Mouse (Mus musculus) heart, embryonic 13.5 days (tissue): Measurements from ENCODE around the gene Gm49711. TPM values are rescaled to one million over a fixed set of nuclear protein-coding genes. Genes with fewer than 3 reads are reported as not detected.

Source experiments
- ATAC-seq: fragments of 200-750 bp; cut with Nextera tagmentation; 2 replicates; pipeline ENCODE4 v1.8.0; 2017; ENCODE audit warnings: moderate TSS enrichment; ENCODE audit not compliant: insufficient number of reproducible peaks, low FRiP score, low TSS enrichment; ENCODE audit errors: extremely low read depth
- H3K27ac ChIP-seq: fragments of 300-500 bp; sonication (generic); replicated peaks from 2 replicates; pipeline ENCODE4 v1.5.1; 2015; ENCODE audit warnings: moderate library complexity, mild to moderate bottlenecking, inconsistent platforms
- H3K27me3 ChIP-seq: fragments of 300-500 bp; sonication (generic); replicated peaks from 2 replicates; pipeline ENCODE4 v1.6.1; 2015; ENCODE audit warnings: mild to moderate bottlenecking, inconsistent platforms
- H3K36me3 ChIP-seq: fragments of 300-500 bp; sonication (generic); 2 replicates; pipeline ENCODE4 v1.6.1; 2015; ENCODE audit warnings: mild to moderate bottlenecking, inconsistent platforms
- H3K4me1 ChIP-seq: fragments of 300-500 bp; sonication (generic); 2 replicates; pipeline ENCODE4 v1.6.1; 2015; ENCODE audit warnings: inconsistent platforms
- H3K4me2 ChIP-seq: fragments of 300-500 bp; sonication (generic); 2 replicates; pipeline ENCODE4 v1.6.1; 2015; ENCODE audit warnings: inconsistent platforms, mild to moderate bottlenecking, moderate library complexity
- H3K4me3 ChIP-seq: fragments of 300-500 bp; sonication (generic); 2 replicates; pipeline ENCODE4 v1.5.1; 2015; ENCODE audit warnings: moderate library complexity, mild to moderate bottlenecking, inconsistent platforms
- H3K9ac ChIP-seq: fragments of 300-500 bp; sonication (generic); 2 replicates; pipeline ENCODE4 v1.6.1; 2015; ENCODE audit warnings: inconsistent platforms, mild to moderate bottlenecking, moderate library complexity
- H3K9me3 ChIP-seq: fragments of 300-500 bp; sonication (generic); 2 replicates; pipeline ENCODE4 v1.6.1; 2016; ENCODE audit warnings: inconsistent platforms
- WGBS: fragments of 180-500 bp; shearing (Covaris S2); methylation state at CpG from one replicate; pipeline ENCODE4 v1.1.7; 2015; ENCODE audit warnings: mixed read lengths; 5-methylcytosine and 5-hydroxymethylcytosine counted together
- polyA plus RNA-seq: library from polyadenylated mRNA; unstranded; fragments of >200 nt; fragmentation: Nextera tagmentation; extraction: Ambion mirVana; gene quantifications from 2 replicates; pipeline ENCODE4 v1.2.1, GENCODE M21; 2015

Gm49711 gene
- polyA plus RNA-seq, 1 experiment from 2014 or later: 0.25 TPM

- H3K9me3 ChIP-seq: peaks cover 12% of the 10 kb centered on the region
- no peaks in the 10 kb centered on the region for H3K27me3 ChIP-seq
- ATAC-seq: no peak
- H3K4me3 ChIP-seq: no peak overlapping the region
- WGBS: 49% methylated on average over 4 of the region's 4 CpGs
- no peak overlapping the region for H3K4me2 ChIP-seq
- no peak overlapping the region for H3K9ac ChIP-seq
- H3K27ac ChIP-seq: no peak overlapping the region
- H3K4me1 ChIP-seq: peaks cover 6% of the 10 kb centered on the region; the same call in 1 of the 2 replicates
- no peaks in the 10 kb centered on the region for H3K36me3 ChIP-seq
These were observed 69.1 kb downstream of the Gm49711 start for GRCm38 (mm10) chr16:92127226-92127625.

- 57% methylated on average over 5 of the region's 5 CpGs for WGBS
- no peak for ATAC-seq
- Histone ChIP-seq H3K4me2 (no peak overlapping the region), H3K36me3 (no peaks in the 10 kb centered on the region), H3K4me1 (peaks cover 6% of the 10 kb centered on the region; the same call in 1 of the 2 replicates), H3K9me3 (peaks cover 12% of the 10 kb centered on the region), H3K27me3 (no peaks in the 10 kb centered on the region), H3K4me3 (no peak overlapping the region), H3K27ac (no peak overlapping the region), H3K9ac (no peak overlapping the region)
These were observed 69.5 kb downstream of the Gm49711 start for GRCm38 (mm10) chr16:92127666-92128065.

- Histone ChIP-seq H3K27ac (no peak overlapping the region), H3K27me3 (no peaks in the 10 kb centered on the region), H3K9ac (no peak overlapping the region), H3K36me3 (no peaks in the 10 kb centered on the region), H3K4me3 (no peak overlapping the region), H3K9me3 (peaks cover 3% of the 10 kb centered on the region; the same call in 1 of the 2 replicates), H3K4me2 (no peak overlapping the region), H3K4me1 (peaks cover 6% of the 10 kb centered on the region; the same call in 1 of the 2 replicates)
- 80% methylated on average over 8 of the region's 8 CpGs for WGBS
- ATAC-seq: no peak
These were observed 71.7 kb downstream of the Gm49711 start for GRCm38 (mm10) chr16:92129843-92130242.

GRCm38 (mm10) chr16:92132511-92132910, 74.4 kb downstream of the Gm49711 start:
- ATAC-seq: no peak
- H3K4me3 ChIP-seq: no peak overlapping the region
- H3K27me3 ChIP-seq: no peaks in the 10 kb centered on the region
- H3K27ac ChIP-seq: no peak overlapping the region
- no peaks in the 10 kb centered on the region for H3K36me3 ChIP-seq
- 71% methylated on average over 4 of the region's 4 CpGs for WGBS
- H3K9ac ChIP-seq: no peak overlapping the region
- no peaks in the 10 kb centered on the region for H3K9me3 ChIP-seq
- H3K4me2 ChIP-seq: no peak overlapping the region
- peaks cover 4% of the 10 kb centered on the region; the same call in 1 of the 2 replicates for H3K4me1 ChIP-seq

GRCm38 (mm10) chr16:92134148-92134764, 76.1 kb downstream of the Gm49711 start:
- Histone ChIP-seq H3K4me3 (no peak overlapping the region), H3K4me1 (peaks cover 7% of the 10 kb centered on the region), H3K4me2 (no peak overlapping the region), H3K27me3 (no peaks in the 10 kb centered on the region), H3K36me3 (no peaks in the 10 kb centered on the region), H3K9ac (no peak overlapping the region), H3K9me3 (no peaks in the 10 kb centered on the region), H3K27ac (no peak overlapping the region)
- 82% methylated on average over 11 of the region's 11 CpGs for WGBS
- no peak for ATAC-seq

- Histone ChIP-seq H3K4me2 (no peak overlapping the region), H3K27me3 (no peaks in the 10 kb centered on the region), H3K36me3 (no peaks in the 10 kb centered on the region), H3K4me3 (no peak overlapping the region), H3K4me1 (peaks cover 14% of the 10 kb centered on the region), H3K9me3 (no peaks in the 10 kb centered on the region), H3K9ac (no peak overlapping the region), H3K27ac (no peak overlapping the region)
- ATAC-seq: no peak
- WGBS: 79% methylated on average over 15 of the region's 15 CpGs
These were observed 78.2 kb downstream of the Gm49711 start for GRCm38 (mm10) chr16:92136275-92136674.

GRCm38 (mm10) chr16:92139386-92140261, 81.5 kb downstream of the Gm49711 start:
- ATAC-seq: no peak
- H3K36me3 ChIP-seq: no peaks in the 10 kb centered on the region
- H3K27me3 ChIP-seq: no peaks in the 10 kb centered on the region
- no peaks in the 10 kb centered on the region for H3K9me3 ChIP-seq
- no peak overlapping the region for H3K4me3 ChIP-seq
- H3K27ac ChIP-seq: no peak overlapping the region
- no peak overlapping the region for H3K4me2 ChIP-seq
- no peak overlapping the region for H3K9ac ChIP-seq
- H3K4me1 ChIP-seq: peaks cover 14% of the 10 kb centered on the region
- 59% methylated on average over 15 of the region's 15 CpGs for WGBS

GRCm38 (mm10) chr16:92140328-92140727, 82.2 kb downstream of the Gm49711 start:
- Histone ChIP-seq H3K36me3 (no peaks in the 10 kb centered on the region), H3K4me3 (no peak overlapping the region), H3K4me1 (peaks cover 14% of the 10 kb centered on the region), H3K9me3 (no peaks in the 10 kb centered on the region), H3K27me3 (no peaks in the 10 kb centered on the region), H3K27ac (no peak overlapping the region), H3K9ac (no peak overlapping the region), H3K4me2 (no peak overlapping the region)
- WGBS: 78% methylated on average over 9 of the region's 9 CpGs
- no peak for ATAC-seq

- H3K4me1 ChIP-seq: peaks cover 14% of the 10 kb centered on the region
- 91% methylated on average over 12 of the region's 12 CpGs for whole genome bisulfite sequencing
These were observed 82.9 kb downstream of the Gm49711 start for GRCm38 (mm10) chr16:92141021-92141420.

GRCm38 (mm10) chr16:92142426-92143012, 84.4 kb downstream of the Gm49711 start:
- Histone ChIP-seq H3K4me1 (peaks cover 14% of the 10 kb centered on the region), H3K27me3 (no peaks in the 10 kb centered on the region), H3K36me3 (no peaks in the 10 kb centered on the region), H3K9ac (no peak overlapping the region), H3K4me3 (no peak overlapping the region), H3K9me3 (no peaks in the 10 kb centered on the region), H3K27ac (no peak overlapping the region), H3K4me2 (no peak overlapping the region)
- ATAC-seq: no peak
- 72% methylated on average over 9 of the region's 9 CpGs for WGBS

More at GRCm38 (mm10) chr16:92141021-92141420, 82.9 kb downstream of the Gm49711 start:
- H3K9ac ChIP-seq: no peak overlapping the region
- ATAC-seq: no peak
- H3K4me3 ChIP-seq: no peak overlapping the region
- H3K4me2 ChIP-seq: no peak overlapping the region
- H3K27me3 ChIP-seq: no peaks in the 10 kb centered on the region
- H3K9me3 ChIP-seq: no peaks in the 10 kb centered on the region
- no peak overlapping the region for H3K27ac ChIP-seq
- no peaks in the 10 kb centered on the region for H3K36me3 ChIP-seq

GRCm38 (mm10) chr16:92147631-92148366, 89.7 kb downstream of the Gm49711 start:
- H3K9me3 ChIP-seq: no peaks in the 10 kb centered on the region
- H3K4me1 ChIP-seq: no peaks in the 10 kb centered on the region
- H3K4me2 ChIP-seq: no peak overlapping the region
- no peak overlapping the region for H3K4me3 ChIP-seq
- no peak for ATAC-seq
- no peak overlapping the region for H3K9ac ChIP-seq
- no peaks in the 10 kb centered on the region for H3K27me3 ChIP-seq
- H3K36me3 ChIP-seq: no peaks in the 10 kb centered on the region
- H3K27ac ChIP-seq: no peak overlapping the region
- WGBS: 82% methylated on average over 12 of the region's 12 CpGs
